Mouse (Mus musculus): ENCODE data around the gene Mb21d2. TPM values are rescaled to one million over a fixed set of nuclear protein-coding genes. Genes with fewer than 3 reads are reported as not detected.

Gene Mb21d2
- 10 to 100 TPM; 25.8 to 26.9 TPM for total RNA-seq (2021)

- peak; percentile 37 to 62 for DNase-seq (ENCODE audit: extremely low spot score in 1 of 2, low spot score in 1 of 2)
Measured at GRCm38 (mm10) chr16:28928815-28929685, at the start of gene Mb21d2. Mb21d2 (minus strand) TSS chr16:28929673.

- no peak for DNase-seq (ENCODE audit: extremely low spot score in 1 of 2, low spot score in 1 of 2)
Measured at GRCm38 (mm10) chr16:28966236-28966635, 36.8 kb upstream of the Mb21d2 start.

GRCm38 (mm10) chr16:28964048-28964447, 34.6 kb upstream of the Mb21d2 start:
- no peak for DNase-seq (ENCODE audit: extremely low spot score in 1 of 2, low spot score in 1 of 2)

- DNase-seq (ENCODE audit: extremely low spot score in 1 of 2, low spot score in 1 of 2): no peak
Measured at GRCm38 (mm10) chr16:28962987-28963386, 33.5 kb upstream of the Mb21d2 start.

GRCm38 (mm10) chr16:28949810-28950209, 20.3 kb upstream of the Mb21d2 start:
- DNase-seq (ENCODE audit: extremely low spot score in 1 of 2, low spot score in 1 of 2): no peak

- DNase-seq (ENCODE audit: extremely low spot score in 1 of 2, low spot score in 1 of 2): no peak
Measured at GRCm38 (mm10) chr16:28943254-28943653, 13.8 kb upstream of the Mb21d2 start.

GRCm38 (mm10) chr16:28936181-28936792, 6.8 kb upstream of the Mb21d2 start:
- DNase-seq (ENCODE audit: extremely low spot score in 1 of 2, low spot score in 1 of 2): no peak

- no peak for DNase-seq (ENCODE audit: extremely low spot score in 1 of 2, low spot score in 1 of 2)
Measured at GRCm38 (mm10) chr16:28935701-28936100, 6.2 kb upstream of the Mb21d2 start.

- DNase-seq (ENCODE audit: extremely low spot score in 1 of 2, low spot score in 1 of 2): no peak
Measured at GRCm38 (mm10) chr16:28931213-28931612, 1.7 kb upstream of the Mb21d2 start.

DNA sequence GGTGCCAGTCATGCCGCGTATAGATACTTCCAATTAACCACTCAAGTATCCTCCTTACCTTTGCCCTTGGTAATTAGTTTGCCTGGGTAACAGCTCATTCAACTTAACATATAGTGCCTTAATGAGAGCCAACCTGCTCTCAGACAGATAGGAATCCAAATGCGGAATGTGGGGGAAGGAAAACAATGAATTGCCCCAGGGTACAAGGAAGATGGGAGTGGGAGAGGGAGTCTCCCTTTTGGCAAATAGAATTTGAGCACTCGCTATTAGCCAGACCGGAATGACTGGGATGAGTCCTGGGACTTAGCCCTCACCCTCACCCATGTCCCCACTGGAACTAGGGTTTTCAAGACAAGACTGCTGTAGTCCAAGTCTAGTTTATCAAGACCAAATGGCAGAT, 953 bp upstream of the Mb21d2 start:
- no peak for DNase-seq (ENCODE audit: extremely low spot score in 1 of 2, low spot score in 1 of 2)

DNA sequence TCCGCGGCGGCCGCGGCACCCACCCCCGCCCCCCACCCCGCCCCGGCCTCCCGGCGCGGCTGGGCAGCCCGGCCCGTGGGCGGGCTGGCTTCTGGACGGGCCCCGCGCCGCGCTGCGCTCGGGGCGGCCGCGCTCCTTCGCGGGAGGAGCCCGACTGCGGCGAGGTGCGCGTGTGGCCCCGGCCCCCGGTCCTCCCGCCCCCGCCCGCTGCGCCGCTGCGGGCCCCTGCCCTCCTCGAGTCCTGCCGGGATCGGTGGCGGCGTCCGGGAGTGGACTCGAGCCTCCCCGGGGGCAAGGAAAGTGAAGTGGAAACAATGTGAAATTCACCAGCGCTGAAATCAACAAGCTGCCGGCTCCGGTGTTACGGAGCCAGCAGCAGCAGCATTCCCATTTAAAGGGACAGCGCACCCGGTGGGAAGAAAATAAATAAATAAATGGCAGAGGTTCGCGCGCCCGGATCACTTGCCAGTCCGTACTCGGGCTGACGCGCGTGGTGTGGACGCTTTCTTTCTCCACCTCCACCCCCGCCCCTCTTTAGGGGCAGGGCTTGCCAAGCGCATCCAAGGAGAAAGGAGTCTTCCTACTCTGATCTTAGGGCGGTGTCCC, 316 bp upstream of the Mb21d2 start:
- peak in 1 of 2 experiments; percentile 22 for DNase-seq (ENCODE audit: extremely low spot score in 1 of 2, low spot score in 1 of 2)

DNA sequence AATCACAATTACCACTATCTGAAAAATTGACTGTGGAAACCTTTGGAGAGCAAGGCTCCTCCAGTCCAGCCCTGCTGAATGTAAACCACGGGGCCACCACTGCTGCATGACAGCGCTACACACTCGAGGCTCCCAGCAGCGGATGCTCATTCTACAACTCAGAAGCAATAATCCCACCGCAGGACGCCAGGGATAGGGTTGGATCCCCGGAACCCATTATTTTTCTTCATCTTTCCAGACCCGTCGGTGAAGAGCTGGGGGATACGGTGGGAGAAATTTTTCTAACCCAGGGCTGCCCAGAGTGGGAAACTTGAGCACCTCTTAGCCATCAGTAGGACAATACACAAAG, 1.0 kb downstream of the Mb21d2 start:
- DNase-seq (ENCODE audit: extremely low spot score in 1 of 2, low spot score in 1 of 2): peak in 1 of 2 experiments; percentile 40

DNA sequence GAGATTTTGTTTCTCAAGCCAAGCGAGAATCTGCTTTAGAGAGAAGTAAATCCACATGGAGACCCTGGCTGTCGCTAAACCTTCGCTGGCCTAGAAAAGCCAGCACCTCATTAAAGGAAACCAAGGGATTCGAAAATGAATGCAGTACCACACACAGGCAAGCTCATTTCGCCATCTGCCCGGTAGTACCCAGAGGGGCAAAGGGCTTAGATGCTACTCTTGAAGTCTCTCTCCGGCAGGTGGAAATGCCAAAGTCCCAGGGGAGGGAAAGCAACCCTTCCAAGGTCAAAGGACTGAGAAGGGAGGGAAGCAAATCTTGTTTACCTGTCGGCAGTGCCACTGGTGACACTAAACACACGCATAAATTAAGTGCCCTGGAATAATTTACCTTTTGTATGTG, 2.1 kb downstream of the Mb21d2 start:
- no peak for DNase-seq (ENCODE audit: extremely low spot score in 1 of 2, low spot score in 1 of 2)

- DNase-seq (ENCODE audit: extremely low spot score in 1 of 2, low spot score in 1 of 2): no peak
Measured at GRCm38 (mm10) chr16:28919320-28919885, 10.1 kb downstream of the Mb21d2 start.

DNA sequence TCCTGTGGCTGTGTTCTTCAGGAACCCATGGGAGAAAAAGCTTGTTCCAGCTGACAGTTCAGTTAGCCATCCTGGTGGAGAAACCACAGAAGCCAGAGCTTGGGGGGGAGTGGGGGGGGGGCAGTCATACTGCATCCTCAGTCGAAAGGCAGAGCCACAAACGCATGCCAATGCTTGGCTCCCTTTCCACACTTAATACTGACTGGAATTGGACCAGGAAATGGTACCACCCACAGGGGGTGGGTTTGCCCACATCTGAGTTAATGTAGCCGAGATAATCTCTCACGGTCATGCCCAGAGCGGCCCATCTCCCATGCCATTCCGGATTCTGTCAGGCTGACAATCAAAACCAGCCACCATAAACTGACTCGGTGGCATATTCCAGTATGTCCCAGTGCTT, 14.1 kb downstream of the Mb21d2 start:
- DNase-seq (ENCODE audit: extremely low spot score in 1 of 2, low spot score in 1 of 2): no peak

- DNase-seq (ENCODE audit: extremely low spot score in 1 of 2, low spot score in 1 of 2): no peak
Measured at GRCm38 (mm10) chr16:28914709-28915108, 14.8 kb downstream of the Mb21d2 start.

DNA sequence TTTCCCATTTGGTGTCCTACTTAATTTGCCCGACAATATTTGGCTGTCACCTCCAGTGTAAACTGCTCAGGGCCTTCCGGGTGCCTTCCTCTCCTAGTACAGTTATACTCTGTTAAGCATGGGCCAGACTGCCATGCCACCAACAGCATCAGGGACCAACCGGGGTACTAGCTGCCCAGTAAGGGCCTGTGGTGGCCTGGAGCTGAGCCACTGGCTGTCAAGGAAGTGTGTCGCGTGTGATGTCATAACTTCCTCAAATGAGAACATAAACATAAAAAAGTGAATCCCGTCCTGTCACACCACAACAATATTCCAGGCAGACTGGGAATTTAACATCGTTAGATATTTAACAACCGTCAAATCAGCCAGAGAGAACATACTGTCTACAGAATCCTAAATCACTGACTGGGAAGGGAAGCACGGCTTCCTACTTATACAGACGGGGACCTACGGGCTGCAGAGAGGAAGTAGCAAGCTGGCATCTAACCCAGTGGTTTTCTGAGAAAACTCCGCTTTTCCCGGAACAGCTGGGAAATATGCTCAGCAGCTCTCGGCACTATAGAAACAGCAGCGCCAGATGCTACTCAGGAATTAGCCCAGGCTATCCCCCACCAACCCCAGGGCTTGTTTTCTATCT, 17.9 kb downstream of the Mb21d2 start:
- no peak for DNase-seq (ENCODE audit: extremely low spot score in 1 of 2, low spot score in 1 of 2)

DNA sequence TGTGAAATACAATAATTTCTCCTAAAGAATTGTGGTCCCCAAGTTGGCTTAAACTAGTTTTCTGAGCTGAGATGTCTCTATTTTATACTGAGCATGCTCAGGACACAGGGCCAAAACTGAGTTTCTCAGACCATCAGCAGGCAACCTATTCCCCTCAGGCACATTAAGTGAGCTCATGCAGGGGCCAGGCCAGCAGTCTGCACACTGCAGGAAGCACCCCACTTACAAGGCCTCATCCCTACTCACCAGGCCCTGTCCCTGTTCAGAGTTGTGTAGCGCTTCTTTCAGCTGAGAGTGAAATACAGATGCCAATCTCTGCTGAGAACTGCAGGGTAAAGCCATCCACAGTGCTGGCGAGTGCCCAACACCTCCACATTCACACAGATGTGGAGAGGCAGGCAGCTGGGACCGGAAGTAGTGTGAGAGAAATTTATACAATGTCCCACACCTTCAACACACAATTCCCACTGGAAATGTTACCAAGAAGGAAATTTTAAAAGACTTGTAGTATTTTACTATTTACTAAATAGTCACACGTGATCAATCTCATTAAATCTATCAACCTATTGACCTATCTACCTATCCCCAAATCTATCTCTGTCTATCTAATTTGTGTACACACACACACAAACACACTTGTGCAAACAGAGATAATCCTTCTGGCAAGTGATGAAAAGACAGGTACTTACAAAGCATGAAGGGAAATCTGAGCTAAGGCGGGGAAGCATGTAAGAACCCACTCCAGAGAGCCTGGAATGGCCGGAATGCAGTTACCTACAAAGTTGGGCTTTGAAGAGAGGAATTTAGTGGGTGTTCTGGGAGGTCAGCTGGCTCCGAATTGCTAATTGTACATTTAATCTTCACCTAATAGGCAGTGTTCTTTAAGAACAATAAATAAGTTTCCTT, 22.9 kb downstream of the Mb21d2 start:
- DNase-seq (ENCODE audit: extremely low spot score in 1 of 2, low spot score in 1 of 2): no peak

DNA sequence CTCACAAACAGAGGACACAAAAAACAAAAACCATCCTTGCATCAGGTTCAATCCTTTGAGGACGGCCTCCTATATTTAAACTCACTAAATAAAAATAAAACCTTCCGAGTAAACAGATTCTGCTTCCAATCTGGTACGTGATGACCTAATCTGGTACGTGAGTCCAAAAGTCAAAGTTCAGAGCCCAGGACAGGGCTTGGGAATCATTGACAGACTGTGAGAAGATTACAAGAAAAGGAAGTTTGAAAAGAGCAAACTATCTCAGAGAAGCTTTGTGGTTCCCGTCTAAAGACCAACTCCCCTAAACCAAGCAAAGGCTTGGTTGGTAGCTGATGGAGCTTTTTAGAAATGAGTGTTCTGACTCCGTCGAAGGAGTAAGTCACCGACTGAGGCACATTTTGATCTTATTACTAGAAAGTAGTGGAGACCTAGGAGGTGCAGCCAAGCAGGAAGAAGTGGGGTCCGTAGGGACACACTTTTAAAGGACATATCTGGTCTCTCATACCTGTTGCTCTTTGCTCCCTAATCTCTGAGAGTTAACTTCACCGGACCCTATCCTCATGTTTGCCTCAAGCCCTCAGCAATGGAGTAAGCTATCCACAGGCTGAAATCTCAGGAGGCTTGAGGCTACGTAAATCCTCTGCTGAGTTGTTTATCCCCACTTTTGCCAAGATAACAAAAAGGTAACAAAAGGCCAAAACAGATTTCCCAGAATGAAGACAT, 23.7 kb downstream of the Mb21d2 start:
- no peak for DNase-seq (ENCODE audit: extremely low spot score in 1 of 2, low spot score in 1 of 2)
